Mouse (Mus musculus) brain, adult 2 months (tissue): ENCODE data around the gene Gm17581.
"Not testable (repeated sequence)": the region's sequence is repeated elsewhere in the genome, so short reads cannot be mapped to it uniquely, and the experiment has no call there.

ENCODE experiments used
- DNase-seq: peaks from one replicate; pipeline ENCODE4 v3.0.0; 2011; ENCODE audit warnings: low read depth, low spot score

Gene Gm17581

GRCm38 (mm10) chr2:155737803-155738202 is 2.1 kb upstream of the Gm17581 start:
- no peak for DNase-seq

GRCm38 (mm10) chr2:155736936-155737335 is 1.3 kb upstream of the Gm17581 start:
- DNase-seq = no peak

- no peak for DNase-seq
Observed at GRCm38 (mm10) chr2:155735080-155735479, 586 bp downstream of the Gm17581 start.

GRCm38 (mm10) chr2:155729158-155729645 is 6.5 kb downstream of the Gm17581 start, which contains the start of gene Edem2:
TSS of gene Edem2 (minus strand) at chr2:155729475.
- DNase-seq = peak; percentile 98

- no peak for DNase-seq
Observed at GRCm38 (mm10) chr2:155728742-155729141, 6.9 kb downstream of the Gm17581 start.

- no peak for DNase-seq
Observed at GRCm38 (mm10) chr2:155727764-155728395, 7.8 kb downstream of the Gm17581 start.

GRCm38 (mm10) chr2:155726302-155726701 is 9.4 kb downstream of the Gm17581 start:
- DNase-seq = peak; percentile 31

GRCm38 (mm10) chr2:155724526-155724925 is 11.1 kb downstream of the Gm17581 start:
- DNase-seq = no peak

- DNase-seq = no peak
Observed at GRCm38 (mm10) chr2:155724036-155724435, 11.6 kb downstream of the Gm17581 start.

- DNase-seq = no peak
Observed at GRCm38 (mm10) chr2:155720585-155720984, 15.1 kb downstream of the Gm17581 start.

- no peak for DNase-seq
Observed at GRCm38 (mm10) chr2:155717082-155717990, 18.3 kb downstream of the Gm17581 start.

GRCm38 (mm10) chr2:155710557-155710956 is 25.1 kb downstream of the Gm17581 start:
- no peak for DNase-seq

- peak; percentile 77 for DNase-seq
Observed at GRCm38 (mm10) chr2:155707251-155707650, 28.4 kb downstream of the Gm17581 start.

GRCm38 (mm10) chr2:155703630-155704029 is 32.0 kb downstream of the Gm17581 start:
- no peak for DNase-seq

- no peak for DNase-seq
Observed at GRCm38 (mm10) chr2:155701399-155701919, 34.2 kb downstream of the Gm17581 start.

GRCm38 (mm10) chr2:155698443-155698842 is 37.2 kb downstream of the Gm17581 start:
- DNase-seq = not testable (repeated sequence)

GRCm38 (mm10) chr2:155696851-155697250 is 38.8 kb downstream of the Gm17581 start:
- DNase-seq = no peak

GRCm38 (mm10) chr2:155696091-155696558 is 39.5 kb downstream of the Gm17581 start:
- peak; percentile 93 for DNase-seq

GRCm38 (mm10) chr2:155695316-155695715 is 40.4 kb downstream of the Gm17581 start:
- DNase-seq = no peak

- DNase-seq = no peak
Observed at GRCm38 (mm10) chr2:155694564-155694963, 41.1 kb downstream of the Gm17581 start.

GRCm38 (mm10) chr2:155693136-155693535 is 42.5 kb downstream of the Gm17581 start:
- no peak for DNase-seq
